Mouse (Mus musculus): ENCODE results near the gene Prss33.

GRCm38 (mm10) chr17:23804426-23805085 lies 31.3 kb downstream of the Prss33 start:
- TF ChIP-seq POLR2A (IDR thresholded peaks at IDR 0.05; ENCODE audit: insufficient read length, low read depth) (no peak), REST (IDR thresholded peaks at IDR 0.05; ENCODE audit: insufficient read depth, insufficient read length) (no peak), E2F4 (IDR thresholded peaks at IDR 0.05; ENCODE audit: insufficient read depth) (no peak), POLR2AphosphoS2 (IDR thresholded peaks at IDR 0.05; ENCODE audit: insufficient read length, low read depth) (no peak), MAX (IDR thresholded peaks at IDR 0.05; ENCODE audit: low read depth) (no peak), TCF12 (IDR thresholded peaks at IDR 0.05; ENCODE audit: insufficient read depth, poor library complexity, severe bottlenecking) (no peak), CEBPB (IDR thresholded peaks at IDR 0.05; ENCODE audit: insufficient read depth, poor library complexity, severe bottlenecking) (no peak), USF1 (IDR thresholded peaks at IDR 0.05; ENCODE audit: low read depth) (no peak), MYOD1 (IDR thresholded peaks at IDR 0.05; ENCODE audit: control insufficient read depth in 1 of 3, insufficient read length in 2 of 3, low read depth in 2 of 3) (no peak), SRF (IDR thresholded peaks at IDR 0.05; ENCODE audit: control insufficient read depth, insufficient read length, low read depth) (no peak), TCF3 (IDR thresholded peaks at IDR 0.05; ENCODE audit: insufficient read length, low read depth) (no peak), MYOG (IDR thresholded peaks at IDR 0.05; ENCODE audit: control insufficient read depth in 1 of 3, insufficient read depth in 1 of 3, insufficient read length in 2 of 3, low read depth in 2 of 3) (no peak)

All from myocyte (in vitro differentiated cells).